Mouse (Mus musculus) midbrain, embryonic 10.5 days (tissue): ENCODE data around the gene Aebp2. TPM values are rescaled to one million over a fixed set of nuclear protein-coding genes. Genes with fewer than 3 reads are reported as not detected.
A peak's percentile ranks its signal among the peaks of the same experiment; 100 is the strongest.

ENCODE experiments used
- DNase-seq: peaks from one replicate; pipeline ENCODE4 v3.0.0-alpha.2; 2017; ENCODE audit warnings: low spot score
- H3K27ac ChIP-seq: fragments of 300-500 bp; sonication (generic); replicated peaks from 2 replicates; pipeline ENCODE4 v1.5.1; 2016; ENCODE audit warnings: mild to moderate bottlenecking
- H3K27me3 ChIP-seq: fragments of 300-500 bp; sonication (generic); 2 replicates; pipeline ENCODE4 v1.6.1; 2016; ENCODE audit warnings: low read depth, mild to moderate bottlenecking; ENCODE audit not compliant: poor library complexity, severe bottlenecking
- H3K36me3 ChIP-seq: fragments of 300-500 bp; sonication (generic); 2 replicates; pipeline ENCODE4 v1.6.1; 2016; ENCODE audit warnings: mild to moderate bottlenecking, moderate library complexity
- H3K4me1 ChIP-seq: fragments of 300-500 bp; sonication (generic); 2 replicates; pipeline ENCODE4 v1.6.1; 2016
- H3K4me3 ChIP-seq: fragments of 300-500 bp; sonication (generic); 2 replicates; pipeline ENCODE4 v1.5.1; 2016; ENCODE audit warnings: mild to moderate bottlenecking, moderate library complexity
- H3K9me3 ChIP-seq: fragments of 300-500 bp; sonication (generic); replicated peaks from 2 replicates; pipeline ENCODE4 v1.6.1; 2016; ENCODE audit warnings: mild to moderate bottlenecking
- WGBS: fragments of 180-500 bp; shearing (Covaris S2); methylation state at CpG from one replicate; pipeline ENCODE4 v1.1.7; 2016; 5-methylcytosine and 5-hydroxymethylcytosine counted together
- polyA plus RNA-seq: library from polyadenylated mRNA; unstranded; fragments of >200 nt; fragmentation: Nextera tagmentation; extraction: Ambion mirVana; gene quantifications from 2 replicates; pipeline ENCODE4 v1.2.1, GENCODE M21; 2016

The Aebp2 gene
- polyA plus RNA-seq, 1 experiment from 2014 or later = 12.3 TPM

DNA sequence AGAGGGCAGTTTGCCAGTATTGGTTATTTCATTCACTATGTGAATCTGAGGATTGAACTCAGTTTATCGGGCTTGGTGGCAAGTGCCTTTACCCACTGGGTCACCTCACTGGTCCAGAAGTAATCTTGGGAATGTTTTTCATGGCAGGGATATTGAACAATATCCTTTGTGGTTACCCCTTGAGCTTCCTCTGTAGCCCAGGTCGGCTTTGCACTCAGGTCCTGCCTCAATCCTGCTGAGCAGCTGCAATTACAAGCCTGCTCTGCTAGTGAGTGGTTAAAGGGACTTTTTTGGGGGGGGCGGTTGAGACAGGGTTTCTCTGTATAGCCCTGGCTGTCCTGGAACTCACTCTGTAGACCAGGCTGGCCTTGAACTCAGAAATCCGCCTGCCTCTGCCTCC is 13.8 kb downstream of the Aebp2 start:
- H3K27ac ChIP-seq = no peak overlapping the region
- peaks cover 82% of the 10 kb centered on the region for H3K36me3 ChIP-seq
- no peak overlapping the region for H3K4me3 ChIP-seq
- no peaks in the 10 kb centered on the region for H3K27me3 ChIP-seq
- 91% methylated on average over 4 of the region's 4 CpGs for WGBS
- no peaks in the 10 kb centered on the region for H3K9me3 ChIP-seq
- H3K4me1 ChIP-seq = peaks cover 2% of the 10 kb centered on the region; the same call in 1 of the 2 replicates
- no peak for DNase-seq

GRCm38 (mm10) chr6:140642010-140642409 is 19.5 kb downstream of the Aebp2 start:
- 94% methylated on average over 7 of the region's 7 CpGs for WGBS
- H3K9me3 ChIP-seq = no peaks in the 10 kb centered on the region
- H3K36me3 ChIP-seq = peaks cover 96% of the 10 kb centered on the region

DNA sequence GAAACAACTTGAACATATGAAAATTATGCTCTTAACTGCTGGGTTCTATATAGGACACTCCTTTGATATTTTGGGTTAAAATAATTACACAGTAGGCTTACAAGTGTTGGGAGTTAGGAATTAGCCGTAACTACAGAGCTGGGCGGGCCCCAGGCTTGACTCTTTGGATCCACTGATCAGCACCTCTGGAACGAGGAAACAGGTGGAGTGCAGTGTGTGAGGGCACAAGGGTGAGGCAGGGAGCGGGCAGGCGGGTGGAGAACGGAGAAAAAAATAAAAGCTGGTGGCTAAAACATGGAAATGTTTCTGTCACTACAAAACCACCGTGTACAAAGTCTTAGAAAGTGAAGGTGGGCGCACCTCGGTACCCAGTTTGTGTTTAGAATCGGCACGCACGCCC is 20.2 kb downstream of the Aebp2 start:
- WGBS = 95% methylated on average over 12 of the region's 12 CpGs
- H3K27ac ChIP-seq = no peak overlapping the region
- no peak for DNase-seq
- no peak overlapping the region for H3K4me3 ChIP-seq
- no peaks in the 10 kb centered on the region for H3K9me3 ChIP-seq
- peaks cover 96% of the 10 kb centered on the region for H3K36me3 ChIP-seq
- no peaks in the 10 kb centered on the region for H3K27me3 ChIP-seq
- no peaks in the 10 kb centered on the region for H3K4me1 ChIP-seq

More at GRCm38 (mm10) chr6:140642010-140642409, 19.5 kb downstream of the Aebp2 start:
- Histone ChIP-seq H3K27ac (no peak overlapping the region), H3K27me3 (no peaks in the 10 kb centered on the region), H3K4me1 (no peaks in the 10 kb centered on the region), H3K4me3 (no peak overlapping the region)
- DNase-seq = no peak

DNA sequence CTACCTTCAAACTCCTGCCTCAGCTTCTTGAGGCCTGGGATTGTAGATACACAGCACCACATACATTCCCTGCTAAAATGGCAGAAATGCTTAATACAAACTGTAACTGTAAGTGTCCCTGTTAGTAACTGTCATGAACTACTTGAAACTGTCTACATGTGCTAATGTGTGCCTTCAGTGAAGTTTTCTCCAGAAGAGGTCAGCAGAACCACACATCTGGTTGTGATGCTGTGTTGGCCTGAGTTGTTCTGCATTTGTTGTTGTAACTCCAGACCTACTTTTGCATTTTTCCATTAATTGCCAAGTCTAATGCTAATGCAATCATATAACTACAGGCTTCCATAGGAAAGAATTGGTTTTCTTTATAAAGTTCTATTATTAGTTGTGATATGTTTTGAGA is 23.5 kb downstream of the Aebp2 start:
- Histone ChIP-seq H3K4me1 (no peaks in the 10 kb centered on the region), H3K4me3 (no peak overlapping the region), H3K9me3 (no peaks in the 10 kb centered on the region), H3K27me3 (no peaks in the 10 kb centered on the region), H3K27ac (no peak overlapping the region), H3K36me3 (peaks cover 95% of the 10 kb centered on the region)
- DNase-seq = no peak

DNA sequence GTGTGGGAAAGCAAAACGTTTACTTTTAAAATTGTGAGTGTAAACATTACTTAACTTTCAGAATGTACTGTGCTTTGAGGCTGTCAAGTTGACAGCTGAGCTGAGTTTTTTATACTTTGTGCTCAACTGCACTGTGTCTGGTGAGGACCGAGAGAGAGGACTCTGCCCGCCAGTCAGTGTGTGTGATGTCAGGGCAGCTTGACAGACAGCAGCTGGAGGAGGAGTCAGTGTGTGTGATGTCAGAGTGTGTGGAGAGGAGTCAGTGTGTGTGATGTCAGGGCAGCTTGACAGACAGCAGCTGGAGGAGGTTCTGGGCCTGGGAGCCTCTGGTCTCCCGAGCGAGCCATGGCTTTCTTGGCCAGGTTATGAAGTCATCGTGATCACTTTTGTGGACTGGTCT is 24.4 kb downstream of the Aebp2 start:
- Histone ChIP-seq H3K27ac (no peak overlapping the region), H3K9me3 (no peaks in the 10 kb centered on the region), H3K36me3 (peaks cover 93% of the 10 kb centered on the region), H3K27me3 (no peaks in the 10 kb centered on the region), H3K4me1 (no peaks in the 10 kb centered on the region), H3K4me3 (no peak overlapping the region)
- DNase-seq = no peak
- 89% methylated on average over 6 of the region's 6 CpGs for WGBS

DNA sequence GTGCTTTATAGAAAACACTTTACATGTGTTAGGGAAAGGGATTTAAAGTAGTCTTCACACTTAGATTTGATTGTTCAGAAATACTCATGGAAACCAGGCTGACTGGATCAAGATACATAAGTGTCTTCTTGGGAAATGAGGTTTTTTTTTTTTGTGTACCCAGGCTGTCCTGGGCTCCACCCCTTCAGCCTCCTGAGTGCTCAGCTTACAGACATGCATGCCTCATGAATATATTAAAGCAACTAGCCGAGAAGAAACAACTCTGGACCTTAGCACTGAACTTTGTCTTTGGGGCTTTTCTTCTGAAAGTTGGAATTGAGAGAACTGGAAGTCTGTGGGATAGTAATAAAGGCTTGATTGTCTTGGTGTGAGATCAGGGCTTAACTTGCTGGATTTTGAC is 27.3 kb downstream of the Aebp2 start:
- 70% methylated on average over 1 of the region's 1 CpGs for WGBS
- Histone ChIP-seq H3K4me1 (no peaks in the 10 kb centered on the region), H3K9me3 (no peaks in the 10 kb centered on the region), H3K27ac (no peak overlapping the region), H3K27me3 (no peaks in the 10 kb centered on the region), H3K36me3 (peaks cover 90% of the 10 kb centered on the region), H3K4me3 (no peak overlapping the region)
- no peak for DNase-seq

- Histone ChIP-seq H3K9me3 (no peaks in the 10 kb centered on the region), H3K27ac (no peak overlapping the region), H3K27me3 (no peaks in the 10 kb centered on the region), H3K4me3 (no peak overlapping the region), H3K4me1 (no peaks in the 10 kb centered on the region), H3K36me3 (peaks cover 84% of the 10 kb centered on the region)
- 94% methylated on average over 7 of the region's 7 CpGs for WGBS
- DNase-seq = no peak
Observed at GRCm38 (mm10) chr6:140651923-140652322, 29.5 kb downstream of the Aebp2 start.

- 92% methylated on average over 7 of the region's 7 CpGs for WGBS
- DNase-seq = no peak
- Histone ChIP-seq H3K4me1 (no peaks in the 10 kb centered on the region), H3K27ac (no peak overlapping the region), H3K9me3 (no peaks in the 10 kb centered on the region), H3K36me3 (peaks cover 51% of the 10 kb centered on the region), H3K27me3 (no peaks in the 10 kb centered on the region), H3K4me3 (no peak overlapping the region)
Observed at GRCm38 (mm10) chr6:140655451-140655850, 33.0 kb downstream of the Aebp2 start.

- 95% methylated on average over 3 of the region's 3 CpGs for WGBS
- no peak for DNase-seq
- Histone ChIP-seq H3K4me3 (no peak overlapping the region), H3K27ac (no peak overlapping the region), H3K36me3 (peaks cover 39% of the 10 kb centered on the region), H3K9me3 (no peaks in the 10 kb centered on the region), H3K4me1 (no peaks in the 10 kb centered on the region), H3K27me3 (no peaks in the 10 kb centered on the region)
Observed at GRCm38 (mm10) chr6:140656991-140657390, 34.5 kb downstream of the Aebp2 start.

DNA sequence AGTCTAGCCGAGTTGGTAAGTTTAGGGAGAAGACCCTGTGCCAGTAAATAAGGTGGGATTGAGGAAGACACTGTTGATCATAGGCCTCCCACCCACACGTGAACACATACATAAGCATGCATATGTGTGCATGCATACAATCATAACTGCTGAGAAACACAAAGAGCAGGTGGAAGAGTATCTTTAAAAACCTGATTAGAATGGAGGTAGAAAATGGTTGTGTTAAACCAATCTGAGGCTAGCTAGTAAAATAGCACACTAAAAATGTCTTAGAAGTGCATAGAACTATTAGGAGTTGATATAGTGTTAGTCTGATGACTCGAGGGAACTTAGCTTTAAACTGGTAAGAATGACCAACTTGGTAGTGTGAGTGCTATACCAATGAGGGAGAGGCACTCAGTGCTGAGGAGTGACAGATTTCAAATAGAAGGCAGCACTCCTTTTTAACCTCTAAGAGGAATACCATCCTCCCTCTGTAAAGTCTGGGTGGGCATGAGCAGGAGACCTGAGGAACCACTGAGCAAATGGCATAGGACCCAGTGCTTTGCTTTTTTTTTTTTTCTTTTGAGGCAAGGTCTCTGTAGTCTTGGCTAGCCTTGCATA is 35.6 kb downstream of the Aebp2 start:
- no peak for DNase-seq
- Histone ChIP-seq H3K9me3 (no peaks in the 10 kb centered on the region), H3K27ac (no peak overlapping the region), H3K36me3 (peaks cover 30% of the 10 kb centered on the region), H3K27me3 (no peaks in the 10 kb centered on the region), H3K4me3 (no peak overlapping the region), H3K4me1 (no peaks in the 10 kb centered on the region)
- WGBS = 85% methylated on average over 3 of the region's 3 CpGs

- WGBS = 94% methylated on average over 10 of the region's 10 CpGs
- H3K27me3 ChIP-seq = no peaks in the 10 kb centered on the region
- no peak for DNase-seq
Observed at GRCm38 (mm10) chr6:140661111-140661510, 38.6 kb downstream of the Aebp2 start.

GRCm38 (mm10) chr6:140661777-140662176 is 39.3 kb downstream of the Aebp2 start:
- DNase-seq = no peak
- Histone ChIP-seq H3K36me3 (no peaks in the 10 kb centered on the region), H3K9me3 (no peaks in the 10 kb centered on the region), H3K27ac (no peak overlapping the region), H3K4me3 (no peak overlapping the region), H3K4me1 (peaks cover 5% of the 10 kb centered on the region; the same call in 1 of the 2 replicates), H3K27me3 (no peaks in the 10 kb centered on the region)
- 91% methylated on average over 7 of the region's 7 CpGs for WGBS

More at GRCm38 (mm10) chr6:140661111-140661510, 38.6 kb downstream of the Aebp2 start:
- peaks cover 2% of the 10 kb centered on the region; the same call in 1 of the 2 replicates for H3K4me1 ChIP-seq
- no peaks in the 10 kb centered on the region for H3K9me3 ChIP-seq
- 0 out of 2 replicates have a peak, but pooled peaks cover 1% of the 10 kb centered on the region for H3K36me3 ChIP-seq
- H3K4me3 ChIP-seq = no peak overlapping the region
- H3K27ac ChIP-seq = no peak overlapping the region

DNA sequence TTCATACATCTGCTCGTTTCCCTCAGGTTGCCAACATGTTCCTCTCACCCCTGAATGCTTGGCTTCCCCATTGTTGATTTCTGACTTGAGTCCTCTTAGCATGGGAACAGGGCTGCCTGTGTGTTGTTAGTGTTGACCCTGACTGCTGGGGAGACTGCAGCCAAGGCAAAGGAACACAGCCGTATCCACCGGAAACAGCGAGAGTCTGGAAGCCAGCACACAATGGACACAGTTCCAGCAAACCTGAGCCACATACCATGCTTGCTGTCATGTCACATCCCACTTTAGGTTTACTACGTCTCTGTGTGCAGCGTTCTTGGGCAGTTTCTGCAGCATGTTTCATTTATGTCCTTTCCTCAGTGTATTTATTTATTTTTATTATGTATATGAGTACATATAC is 39.8 kb downstream of the Aebp2 start:
- Histone ChIP-seq H3K27ac (0 out of 2 replicates have a peak overlapping the region, but pooled peaks have one; percentile 28), H3K4me1 (peaks cover 5% of the 10 kb centered on the region; the same call in 1 of the 2 replicates), H3K27me3 (no peaks in the 10 kb centered on the region), H3K9me3 (no peaks in the 10 kb centered on the region), H3K4me3 (no peak overlapping the region), H3K36me3 (no peaks in the 10 kb centered on the region)
- no peak for DNase-seq
- 84% methylated on average over 6 of the region's 6 CpGs for WGBS
